Mouse (Mus musculus): ENCODE measurements around the gene Cib4. TPM values are rescaled to one million over a fixed set of nuclear protein-coding genes. Genes with fewer than 3 reads are reported as not detected.

The Cib4 gene
- total RNA-seq (2021): 1 to 10 TPM in 1 of 2 experiments, under 1 TPM in 1; 0.43 to 1.2 TPM
- long read RNA-seq, experiment 1: 0 reads
- long read RNA-seq, experiment 2, partial matches to known transcripts: 0 of 2 reads
- long read RNA-seq, experiment 2, other reads (novel, unspliced or antisense): 2 of 2 reads

DNA sequence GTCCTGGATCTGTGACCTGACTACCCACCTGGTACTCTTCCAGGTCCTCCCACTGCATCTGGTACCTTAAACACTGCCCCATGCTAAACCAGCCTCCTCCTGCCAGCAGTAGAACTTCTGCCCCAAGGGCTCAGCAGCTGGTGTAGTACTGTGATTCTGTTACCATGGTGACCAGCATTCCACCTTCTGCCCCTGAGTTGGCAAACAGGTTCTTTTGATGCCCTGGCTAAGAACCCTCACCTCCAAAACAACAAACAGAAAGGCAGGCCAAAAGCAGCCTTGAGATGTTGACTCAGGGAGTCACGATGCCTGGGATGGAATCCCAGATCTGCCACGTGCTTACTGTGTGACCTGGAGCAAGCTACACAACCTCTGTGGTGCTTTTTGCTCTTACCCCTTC, at the start of gene Cib4:
TSS of gene Cib4 (minus strand) at position 139 of the 400 bp plus-strand sequence.
- no peak for DNase-seq (ENCODE audit: low spot score in 2 of 2)

DNA sequence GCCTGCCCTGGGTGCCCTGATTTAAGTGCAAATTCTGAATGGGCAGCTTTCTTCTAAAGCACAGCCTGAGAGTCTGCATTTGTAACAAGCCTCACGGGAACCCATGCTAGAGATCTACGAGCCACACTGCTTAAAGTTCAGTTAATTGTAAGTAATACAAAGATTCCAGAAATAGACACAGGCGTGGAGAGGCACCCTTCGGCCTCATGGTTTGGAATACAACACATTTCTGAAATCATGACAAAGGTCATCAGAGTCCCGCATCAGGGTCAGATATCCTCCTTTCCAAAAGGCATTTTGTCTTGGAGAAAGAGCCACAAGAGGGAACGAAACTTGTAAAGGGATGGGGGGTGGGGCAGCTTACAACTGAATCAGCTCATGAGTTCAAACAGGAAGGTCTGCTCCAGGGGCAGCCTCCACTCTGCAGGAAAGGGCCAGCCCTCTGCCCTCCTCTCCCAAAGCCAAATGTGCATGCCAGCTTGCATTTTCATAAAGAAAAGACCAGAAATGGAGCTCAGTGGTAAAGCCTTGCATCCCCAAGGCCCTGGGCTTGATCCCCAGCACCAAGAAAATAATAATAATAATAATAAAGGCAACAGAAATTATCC, 49.4 kb upstream of the Cib4 start:
- no peak for DNase-seq (ENCODE audit: low spot score in 2 of 2)

DNA sequence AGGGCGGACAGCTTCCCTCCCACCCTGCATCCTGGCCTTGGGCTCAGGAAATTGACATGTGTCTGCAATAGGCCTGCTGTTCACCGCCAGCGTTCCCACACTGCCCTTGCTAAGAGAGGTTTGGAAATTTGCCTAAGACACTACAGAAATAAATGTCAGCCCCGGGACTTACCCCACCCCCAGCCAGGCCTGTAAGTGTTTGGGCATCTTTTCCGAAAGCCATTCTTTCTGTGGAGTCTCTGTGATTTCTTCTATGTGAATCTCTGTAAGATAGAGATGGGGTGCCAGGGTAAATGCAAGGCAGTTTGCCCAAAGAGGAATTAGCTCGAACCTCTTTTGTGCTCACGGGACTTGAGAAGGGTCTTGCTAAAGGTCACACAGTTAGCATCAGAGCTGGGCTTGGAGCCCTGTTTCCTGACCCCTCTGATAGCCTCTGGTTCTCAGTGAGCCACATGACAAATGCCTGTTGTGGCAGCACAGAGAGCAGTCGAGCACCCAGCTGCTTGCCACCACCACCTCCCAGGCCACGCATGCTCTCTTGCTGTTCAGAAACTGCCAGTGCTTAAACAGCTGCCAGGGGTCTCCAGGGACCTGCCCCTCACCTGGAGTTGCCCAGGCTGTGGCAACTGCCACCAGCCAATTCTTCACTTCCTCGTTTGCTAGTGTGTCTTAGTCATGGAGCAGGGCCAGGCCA, 48.3 kb upstream of the Cib4 start:
- no peak for DNase-seq (ENCODE audit: low spot score in 2 of 2)

DNA sequence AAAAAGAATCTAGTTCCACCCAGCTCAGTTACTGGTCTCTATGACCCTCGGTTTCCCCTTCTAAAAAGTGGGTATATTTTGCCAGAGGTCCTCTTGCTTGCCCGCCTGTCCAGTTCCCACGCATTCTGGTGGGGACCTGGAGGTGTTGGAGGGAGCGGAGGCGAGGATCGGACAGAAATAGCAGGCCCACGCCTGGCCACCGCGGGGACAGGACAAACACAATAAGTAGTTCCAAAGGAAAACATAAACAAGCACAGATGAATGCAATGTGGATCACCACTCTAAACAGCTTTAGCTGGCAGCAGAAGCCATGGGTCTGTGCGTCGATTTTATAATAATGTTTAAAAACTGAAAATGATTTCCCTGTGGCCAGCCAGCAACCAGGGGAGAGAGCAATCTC, 47.7 kb upstream of the Cib4 start:
- peak in 1 of 2 experiments; percentile 33 for DNase-seq (ENCODE audit: low spot score in 2 of 2)

DNA sequence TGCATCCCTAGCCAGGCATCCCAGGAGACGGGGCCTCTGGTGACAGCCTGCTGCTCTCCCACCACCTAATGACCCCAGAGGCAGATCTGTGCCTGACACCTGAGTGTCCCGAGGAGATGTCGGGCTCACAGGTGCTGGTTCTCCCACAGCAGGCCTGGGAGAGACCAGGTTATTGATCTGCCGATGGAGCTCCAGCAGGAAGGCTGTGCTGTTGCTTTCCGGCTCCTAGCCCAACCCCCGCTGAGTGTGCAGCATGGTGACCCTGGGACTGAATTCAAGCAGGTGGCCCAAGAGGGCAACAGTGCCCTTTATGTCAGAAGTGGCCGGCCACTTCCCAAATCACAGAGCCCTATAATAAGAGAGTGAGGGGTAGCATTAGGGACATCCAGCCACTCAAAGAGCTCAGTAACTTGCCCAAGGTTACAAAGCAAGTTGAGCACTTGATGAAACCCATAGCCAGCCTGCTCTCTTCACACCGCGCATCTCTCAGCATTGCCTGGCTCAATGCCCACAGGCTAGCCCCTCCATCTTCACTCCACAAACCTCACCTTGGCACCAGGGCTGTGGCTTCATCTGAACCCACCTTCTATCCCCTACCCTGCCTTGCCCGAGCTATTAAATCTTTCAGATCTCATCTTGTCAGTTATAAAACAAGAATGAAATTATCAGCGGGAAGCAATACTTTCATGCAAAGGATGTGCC, 46.8 kb upstream of the Cib4 start:
- DNase-seq (ENCODE audit: low spot score in 2 of 2): peak in 1 of 2 experiments; percentile 65

DNA sequence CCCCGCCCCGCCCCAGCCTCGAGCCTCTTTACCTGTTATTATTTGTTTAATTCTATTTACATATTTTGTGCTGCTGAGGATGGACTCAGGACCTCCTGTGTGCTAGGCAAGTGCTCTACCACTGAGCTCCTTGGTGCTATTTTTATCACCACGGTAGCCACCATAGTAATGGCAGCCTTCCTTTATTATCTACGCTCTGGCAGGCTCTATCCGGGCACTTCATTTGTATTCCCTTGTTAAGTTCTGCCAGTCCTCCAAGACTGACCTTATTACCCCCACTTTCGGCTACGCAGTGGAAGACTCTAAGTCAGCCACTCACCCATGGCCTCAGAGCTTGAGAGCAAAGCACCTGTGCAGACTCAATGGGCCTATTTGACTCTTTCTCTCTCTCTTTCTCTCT, 46.1 kb upstream of the Cib4 start:
- no peak for DNase-seq (ENCODE audit: low spot score in 2 of 2)

DNA sequence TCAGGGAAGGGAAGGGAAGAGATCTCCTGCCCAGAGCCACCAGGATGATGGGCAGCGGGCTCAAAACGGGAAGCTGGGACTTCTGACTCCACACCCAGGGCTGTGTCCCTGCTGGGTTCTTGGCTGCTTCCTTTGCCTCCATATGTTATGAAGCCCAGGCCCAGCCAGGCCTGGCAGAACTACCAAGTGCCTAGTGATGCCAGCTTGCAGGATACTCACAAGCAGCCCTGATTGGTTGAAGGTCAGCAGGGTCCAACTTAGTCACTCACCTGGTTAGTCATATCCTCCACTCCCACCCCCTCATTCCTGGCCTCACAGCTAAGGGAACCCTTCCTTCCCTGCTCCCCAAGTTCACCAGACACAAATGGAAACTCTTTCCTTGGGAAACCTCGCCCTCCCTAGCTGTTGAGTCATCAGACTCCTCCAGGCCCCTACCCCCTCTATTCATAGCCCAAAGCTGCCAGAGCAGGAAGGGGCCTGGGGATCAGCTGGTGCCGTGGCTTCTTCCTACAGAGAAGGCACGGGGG, 45.6 kb upstream of the Cib4 start:
- DNase-seq (ENCODE audit: low spot score in 2 of 2): peak; percentile 65 to 69

DNA sequence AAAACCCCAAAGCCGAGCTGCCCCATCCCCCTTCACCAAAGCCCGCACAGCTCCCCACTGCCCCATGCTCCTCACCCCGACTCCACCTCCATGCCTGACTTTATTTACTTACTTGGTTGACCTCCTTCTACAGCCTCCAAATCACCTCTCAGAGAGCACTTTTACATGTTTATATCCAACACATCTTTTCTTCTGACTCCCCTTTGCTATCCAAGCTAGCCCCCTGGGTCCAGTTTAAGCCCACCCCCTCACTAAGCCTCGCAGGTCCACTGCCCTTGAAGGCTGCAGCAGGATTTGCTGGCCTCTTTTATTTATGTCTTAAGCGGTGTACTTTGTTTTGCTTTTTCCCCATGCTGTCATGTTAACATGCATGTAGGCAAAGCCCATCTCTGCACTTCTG, 44.6 kb upstream of the Cib4 start:
- no peak for DNase-seq (ENCODE audit: low spot score in 2 of 2)

DNA sequence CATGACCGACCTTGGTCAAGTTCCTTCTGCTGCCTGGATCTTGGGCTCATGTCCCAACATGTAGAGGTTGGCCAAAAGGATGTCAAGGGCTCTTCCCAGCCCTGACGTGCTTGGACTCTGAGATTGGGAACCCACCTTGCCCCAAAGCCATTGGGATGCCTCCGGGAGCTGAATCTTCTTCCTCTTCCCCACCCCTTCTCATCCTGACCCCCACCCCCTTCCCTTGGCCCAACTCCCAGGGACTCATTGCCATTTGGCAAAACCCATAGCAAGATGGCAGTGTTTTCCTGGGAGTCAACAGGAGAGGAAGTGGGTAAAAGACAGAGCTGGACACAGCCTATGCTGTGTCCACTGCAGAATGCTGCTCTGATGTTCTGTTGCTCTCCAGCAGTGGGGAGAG, 43.9 kb upstream of the Cib4 start:
- DNase-seq (ENCODE audit: low spot score in 2 of 2): no peak

DNA sequence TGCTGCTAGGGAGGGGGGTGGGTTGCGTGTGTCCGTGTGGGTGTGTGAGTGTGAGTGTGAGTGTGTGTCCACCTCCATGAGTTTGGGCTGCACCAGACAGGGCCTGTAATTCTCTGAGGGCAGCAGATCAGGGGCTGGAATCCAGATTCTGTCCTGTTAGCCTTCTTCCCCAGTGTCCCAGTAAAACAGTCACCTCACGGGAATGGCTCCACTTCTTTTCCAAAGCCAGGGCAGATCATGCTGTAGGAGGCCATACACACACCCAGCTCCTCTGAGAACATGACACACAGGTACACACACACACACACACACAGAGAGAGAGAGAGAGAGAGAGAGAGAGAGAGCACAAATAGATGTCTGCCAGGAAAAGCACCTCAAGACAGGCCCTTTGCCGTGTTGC, 43.4 kb upstream of the Cib4 start:
- no peak for DNase-seq (ENCODE audit: low spot score in 2 of 2)

DNA sequence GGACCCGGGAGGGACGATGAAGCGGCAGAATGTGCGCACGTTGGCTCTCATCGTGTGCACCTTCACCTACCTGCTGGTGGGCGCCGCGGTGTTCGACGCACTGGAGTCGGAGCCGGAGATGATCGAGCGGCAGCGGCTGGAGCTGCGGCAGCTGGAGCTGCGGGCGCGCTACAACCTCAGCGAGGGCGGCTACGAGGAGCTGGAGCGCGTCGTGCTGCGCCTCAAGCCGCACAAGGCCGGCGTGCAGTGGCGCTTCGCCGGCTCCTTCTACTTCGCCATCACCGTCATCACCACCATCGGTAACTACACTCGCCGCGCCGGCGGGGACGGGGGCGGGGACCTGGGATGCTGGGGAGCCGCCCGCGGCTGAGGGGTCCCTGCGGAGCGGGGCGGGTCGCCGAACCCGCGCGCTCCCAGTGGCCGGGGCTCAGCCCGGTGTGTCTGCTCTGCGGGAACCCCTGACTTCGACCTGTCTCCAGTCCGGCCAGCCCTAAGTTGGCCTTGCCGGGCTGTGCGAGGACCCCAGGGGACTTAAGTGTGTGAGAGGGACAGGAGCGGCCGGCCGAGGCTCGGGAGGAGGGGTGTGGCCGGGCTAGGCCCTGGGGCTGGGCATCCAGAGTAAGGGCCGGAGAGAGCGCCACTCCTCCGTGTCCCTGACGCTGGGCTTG, 42.8 kb upstream of the Cib4 start:
- no peak for DNase-seq (ENCODE audit: low spot score in 2 of 2)

DNA sequence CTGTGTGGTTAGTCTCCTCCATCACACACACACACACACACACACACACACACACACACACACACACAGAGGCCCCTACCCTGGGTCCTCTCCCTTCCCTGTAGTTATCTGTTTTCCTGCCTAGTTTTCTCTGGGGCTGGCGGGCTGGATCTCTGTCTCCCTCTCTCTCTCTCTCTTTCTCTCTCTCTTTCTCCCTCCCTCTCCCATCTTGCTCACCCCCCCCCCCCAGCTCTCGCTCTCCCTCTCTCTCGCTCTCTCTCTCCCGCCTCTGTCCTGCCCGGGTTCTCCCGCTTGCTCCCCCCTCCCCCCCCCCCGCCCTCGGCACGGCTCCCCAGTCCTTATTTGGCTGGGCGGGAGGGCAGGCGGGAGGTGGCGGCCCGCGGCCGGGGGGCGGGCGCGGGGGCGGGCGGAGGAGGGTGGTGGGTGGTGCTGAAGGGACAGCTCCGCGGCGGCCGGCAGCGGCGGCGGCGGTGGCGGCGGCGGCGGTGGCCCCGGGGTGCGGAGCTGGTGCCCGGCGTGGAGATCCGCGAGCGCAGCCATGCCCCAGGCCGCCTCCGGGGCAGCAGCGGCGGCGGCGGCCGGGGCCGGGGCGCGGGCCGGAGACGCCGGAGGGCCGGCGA, 42.2 kb upstream of the Cib4 start, which contains the start of gene Kcnk3:
TSS of gene Kcnk3 (plus strand) at position 490 of the 620 bp plus-strand sequence.
- DNase-seq (ENCODE audit: low spot score in 2 of 2): peak; percentile 86 to 93

DNA sequence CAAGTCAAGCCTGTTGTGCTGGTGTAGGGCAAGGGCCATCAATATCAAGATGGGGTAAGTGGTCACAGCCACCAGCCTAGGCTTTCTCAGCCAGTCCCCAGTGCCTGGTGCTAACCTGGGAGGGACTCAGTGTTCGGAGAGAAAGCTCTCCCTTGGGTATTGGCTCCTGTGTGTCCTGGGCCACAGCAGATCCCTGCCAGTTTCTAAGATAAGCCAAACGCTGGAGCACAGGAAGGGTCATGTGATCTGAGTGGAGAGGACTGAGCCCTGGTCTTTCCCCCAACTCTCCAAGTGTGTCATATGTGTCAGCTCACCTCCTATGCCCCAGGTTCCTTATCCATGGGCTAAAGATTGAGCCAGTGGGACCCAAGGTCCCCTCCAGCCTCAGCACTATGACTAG, 41.5 kb upstream of the Cib4 start:
- no peak for DNase-seq (ENCODE audit: low spot score in 2 of 2)

DNA sequence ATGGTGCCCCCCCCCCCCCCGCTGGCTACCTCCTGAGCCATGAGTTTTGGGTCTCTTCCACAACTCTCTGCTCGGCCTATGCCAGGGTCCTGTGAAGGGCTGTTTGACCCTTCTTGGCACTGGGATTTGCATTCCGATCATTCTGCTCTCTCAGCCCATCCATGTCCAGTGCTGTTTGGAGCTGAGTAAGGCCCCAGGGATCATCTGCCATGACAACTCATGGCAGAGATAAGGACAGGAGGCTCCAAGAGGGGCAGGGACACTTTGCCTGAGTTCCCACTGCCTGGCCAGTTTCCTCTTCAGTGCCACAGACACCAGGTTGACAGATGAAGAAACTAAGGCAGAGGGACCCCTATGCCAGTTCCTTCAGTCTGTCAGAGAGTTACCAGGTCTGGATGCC, 41.0 kb upstream of the Cib4 start:
- DNase-seq (ENCODE audit: low spot score in 2 of 2): no peak

DNA sequence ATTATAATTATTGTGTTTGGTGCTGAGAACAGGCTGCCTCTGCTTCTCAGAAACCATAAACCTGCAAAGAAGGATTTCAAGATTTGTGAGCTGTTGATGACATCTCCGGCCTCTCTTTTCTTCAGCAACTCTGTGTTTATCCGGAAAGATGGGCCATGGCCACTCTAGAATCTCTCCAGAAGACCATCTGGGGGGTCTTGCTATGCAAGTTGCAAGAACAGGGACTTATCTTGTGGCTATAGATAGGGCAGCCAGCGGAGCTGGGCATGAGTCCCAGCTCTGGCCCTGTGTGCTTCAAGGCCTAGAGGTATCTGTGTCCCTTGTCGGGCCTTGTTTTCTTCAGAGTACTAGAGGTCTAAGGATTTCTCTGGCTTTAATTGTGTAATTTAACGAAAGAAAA, 36.4 kb upstream of the Cib4 start:
- no peak for DNase-seq (ENCODE audit: low spot score in 2 of 2)

DNA sequence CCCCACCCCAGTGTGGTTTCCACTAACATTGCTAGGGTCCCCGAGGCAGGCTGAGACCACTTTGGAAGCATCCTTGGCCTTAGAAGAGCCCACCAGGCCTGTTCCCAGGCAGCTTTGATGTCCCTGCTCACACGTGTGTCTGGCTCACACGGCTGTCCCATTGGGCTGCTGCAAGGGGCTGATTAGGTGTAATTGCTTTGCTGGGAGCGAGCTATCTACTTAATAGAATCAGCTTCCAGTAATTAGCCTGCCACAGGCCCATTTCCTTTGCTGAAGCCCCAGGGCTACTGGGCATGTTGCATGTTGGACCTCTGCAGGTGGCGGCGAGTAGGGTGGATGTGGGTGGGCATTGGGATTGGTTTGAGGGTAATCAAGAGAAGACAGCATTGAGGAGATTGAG, 35.1 kb upstream of the Cib4 start:
- DNase-seq (ENCODE audit: low spot score in 2 of 2): no peak

DNA sequence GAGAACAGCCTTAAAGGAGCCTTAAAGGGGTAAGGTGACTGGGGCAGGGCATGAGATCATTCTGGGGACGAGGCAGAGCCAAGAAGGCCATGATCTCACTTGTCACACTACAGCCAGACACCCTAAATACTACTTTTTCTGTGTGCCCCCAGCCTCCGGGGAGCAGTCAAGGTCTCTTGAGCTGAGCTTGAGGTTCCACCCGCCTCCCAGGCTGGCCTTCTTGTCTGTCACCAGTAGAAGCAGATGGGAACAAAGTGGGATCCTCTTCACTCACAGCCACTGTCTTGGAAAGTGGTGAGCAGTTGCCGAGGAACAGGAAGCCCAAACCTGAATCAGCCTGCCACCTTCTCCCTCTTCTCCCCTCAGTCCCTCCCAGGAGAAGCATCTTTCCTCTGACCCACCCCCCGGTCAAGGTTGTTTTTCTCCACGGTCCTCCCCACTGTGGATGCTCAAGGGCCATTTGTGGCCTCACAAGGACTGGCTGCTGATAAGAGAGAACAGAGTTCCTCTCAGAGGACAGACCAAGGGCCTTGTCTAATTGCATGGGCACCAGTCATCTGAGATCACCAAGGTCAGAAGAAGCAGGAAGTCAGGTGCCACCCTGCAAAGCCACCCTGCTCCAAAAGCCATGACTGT, 32.9 kb upstream of the Cib4 start:
- DNase-seq (ENCODE audit: low spot score in 2 of 2): no peak

DNA sequence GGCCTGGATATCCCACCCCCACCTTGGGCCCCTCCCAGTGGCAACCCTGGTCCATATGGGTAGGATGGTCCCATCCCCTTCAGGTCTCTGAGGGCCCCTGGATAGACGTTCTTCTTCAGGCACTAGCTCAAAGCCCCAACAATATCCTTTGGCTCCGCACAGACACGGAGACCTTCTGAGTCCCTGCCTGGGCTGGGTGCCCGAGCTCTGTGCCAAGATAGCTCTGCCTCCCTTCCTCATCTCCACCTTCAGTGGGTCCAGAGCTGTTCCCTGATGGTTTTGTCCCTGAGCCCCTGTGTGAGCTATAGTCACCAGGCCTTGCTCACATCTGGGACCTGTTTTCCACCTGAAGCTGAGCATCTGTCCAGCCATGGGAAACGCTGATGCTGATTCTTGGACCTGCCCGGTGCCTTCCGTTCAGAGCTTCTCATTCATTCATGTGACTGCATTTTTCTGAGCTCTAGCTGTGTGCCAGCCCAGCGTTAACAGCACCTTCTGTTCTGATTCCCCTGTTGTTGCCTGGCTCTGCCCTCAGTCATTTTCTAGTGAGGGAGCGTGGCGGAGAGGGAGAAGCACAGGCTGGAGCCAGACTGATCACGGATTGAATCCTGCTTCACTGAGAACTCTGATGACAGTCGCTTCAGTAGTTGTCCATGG, 32.1 kb upstream of the Cib4 start:
- DNase-seq (ENCODE audit: low spot score in 2 of 2): peak in 1 of 2 experiments; percentile 60

DNA sequence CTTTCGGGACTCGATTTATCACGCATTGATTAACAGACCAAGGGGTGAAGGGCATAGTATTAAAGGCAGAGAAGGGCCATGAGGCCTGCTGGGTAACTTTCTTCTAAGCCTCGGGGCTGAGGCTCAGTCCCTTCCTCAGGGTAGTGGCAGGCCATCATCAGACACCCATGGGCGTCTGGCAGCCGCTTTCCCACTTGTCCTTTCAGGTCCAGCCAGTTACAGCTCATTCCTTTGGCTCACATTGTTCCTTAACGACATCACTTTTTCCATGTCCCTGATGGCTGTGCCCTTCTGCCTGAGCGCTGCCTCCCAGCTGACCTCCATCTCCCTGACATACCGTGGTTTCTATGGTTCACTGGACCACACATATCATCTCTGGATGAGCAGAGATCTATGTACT, 31.6 kb upstream of the Cib4 start:
- DNase-seq (ENCODE audit: low spot score in 2 of 2): no peak

DNA sequence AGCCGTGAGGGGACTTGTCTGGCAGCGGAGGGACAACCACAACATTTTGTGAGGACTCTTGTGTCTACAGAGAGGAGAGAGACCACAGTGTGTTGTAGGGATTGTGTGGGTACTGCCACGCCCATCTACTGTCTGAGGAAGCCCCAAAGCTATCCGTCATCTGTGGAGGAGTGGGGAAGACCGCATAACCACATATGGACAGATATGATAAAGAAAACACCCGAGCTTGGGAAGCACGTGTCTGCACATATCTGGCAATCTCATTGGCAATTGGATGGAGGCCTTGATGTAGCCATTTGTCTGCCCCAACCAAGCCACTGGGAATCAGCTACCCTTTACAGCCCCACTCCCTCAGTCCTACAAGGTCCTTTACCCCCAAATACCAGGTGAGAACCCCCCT, 30.6 kb upstream of the Cib4 start:
- no peak for DNase-seq (ENCODE audit: low spot score in 2 of 2)

Data from adrenal gland, adult 18-20 months (tissue).